Mouse (Mus musculus) liver, embryonic 11.5 days (tissue): ENCODE results near the gene Slc25a53. TPM values are rescaled to one million over a fixed set of nuclear protein-coding genes. Genes with fewer than 3 reads are reported as not detected.

Experiments used
- ATAC-seq: fragments of 200-750 bp; cut with Nextera tagmentation; replicated peaks from 2 replicates; pipeline ENCODE4 v1.8.0; 2017; ENCODE audit warnings: moderate number of reproducible peaks, mild to moderate bottlenecking, moderate TSS enrichment, moderate library complexity; ENCODE audit not compliant: low FRiP score
- DNase-seq: peaks from one replicate; pipeline ENCODE4 v3.0.0-alpha.2; 2017; ENCODE audit warnings: low spot score
- H3K27ac ChIP-seq: fragments of 300-500 bp; sonication (generic); 2 replicates; pipeline ENCODE4 v1.5.1; 2014; ENCODE audit warnings: mild to moderate bottlenecking, low read depth, low read length, control low read depth
- H3K27me3 ChIP-seq: fragments of 300-500 bp; sonication (generic); replicated peaks from 2 replicates; pipeline ENCODE4 v1.6.1; 2014; ENCODE audit warnings: low read length, mixed read lengths; ENCODE audit not compliant: control insufficient read depth, insufficient read depth
- H3K36me3 ChIP-seq: fragments of 300-500 bp; sonication (generic); 2 replicates; pipeline ENCODE4 v1.6.1; 2014; ENCODE audit warnings: mild to moderate bottlenecking, low read length, moderate library complexity, mixed read lengths; ENCODE audit not compliant: control insufficient read depth, insufficient read depth
- H3K4me1 ChIP-seq: fragments of 300-500 bp; sonication (generic); replicated peaks from 2 replicates; pipeline ENCODE4 v1.6.1; 2014; ENCODE audit warnings: low read length, mixed read lengths; ENCODE audit not compliant: control insufficient read depth, insufficient read depth
- H3K4me2 ChIP-seq: fragments of 300-500 bp; sonication (generic); 2 replicates; pipeline ENCODE4 v1.6.1; 2014; ENCODE audit warnings: mild to moderate bottlenecking, control low read depth, moderate library complexity
- H3K4me3 ChIP-seq: fragments of 300-500 bp; sonication (generic); 2 replicates; pipeline ENCODE4 v1.5.1; 2014; ENCODE audit warnings: low read depth, low read length, control low read depth
- H3K9ac ChIP-seq: fragments of 300-500 bp; sonication (generic); 2 replicates; pipeline ENCODE4 v1.6.1; 2014; ENCODE audit warnings: low read depth, low read length, control low read depth
- H3K9me3 ChIP-seq: fragments of 300-500 bp; sonication (generic); 2 replicates; pipeline ENCODE4 v1.6.1; 2016; ENCODE audit warnings: low read length, inconsistent platforms, mixed read lengths; ENCODE audit not compliant: control insufficient read depth
- WGBS: fragments of 180-500 bp; shearing (Covaris S2); extraction: QIAGEN DNeasy Blood & Tissue Kit; methylation state at CpG from one replicate; pipeline ENCODE4 v1.1.7; 2014; 5-methylcytosine and 5-hydroxymethylcytosine counted together
- polyA plus RNA-seq: library from polyadenylated mRNA; unstranded; fragments of >200 nt; fragmentation: Nextera tagmentation; extraction: Ambion mirVana; gene quantifications from 2 replicates; pipeline ENCODE4 v1.2.1, GENCODE M21; 2014

The Slc25a53 gene
- polyA plus RNA-seq: 3.7 and 5.0 TPM in 2 replicates

GRCm38 (mm10) chrX:137038000-137038483 is at the start of gene Slc25a53:
Slc25a53 (minus strand) TSS chrX:137038302.
- H3K4me2 ChIP-seq: peak within 1 kb of the TSS; percentile 63
- peak within 1 kb of the TSS; percentile 58; the same call in 1 of the 2 replicates for H3K27ac ChIP-seq
- WGBS: 24% methylated on average over 31 of the region's 31 CpGs
- H3K9me3 ChIP-seq: no peaks in the 10 kb centered on the region
- peak; percentile 92 for ATAC-seq
- H3K9ac ChIP-seq: peak within 1 kb of the TSS; percentile 62
- no peaks in the 10 kb centered on the region for H3K27me3 ChIP-seq
- DNase-seq: peak; percentile 83
- no peaks in the 10 kb centered on the region for H3K36me3 ChIP-seq
- H3K4me1 ChIP-seq: no peaks in the 10 kb centered on the region
- H3K4me3 ChIP-seq: peak within 1 kb of the TSS; percentile 58

- no peak overlapping the region for H3K27ac ChIP-seq
- H3K4me2 ChIP-seq: no peak overlapping the region
- H3K9ac ChIP-seq: no peak overlapping the region
- no peaks in the 10 kb centered on the region for H3K27me3 ChIP-seq
- WGBS: 90% methylated on average over 9 of the region's 9 CpGs
- H3K36me3 ChIP-seq: no peaks in the 10 kb centered on the region
- no peak for DNase-seq
- ATAC-seq: no peak
- H3K4me1 ChIP-seq: no peaks in the 10 kb centered on the region
- H3K4me3 ChIP-seq: no peak overlapping the region
- no peaks in the 10 kb centered on the region for H3K9me3 ChIP-seq
These were observed 25.1 kb upstream of the Slc25a53 start for GRCm38 (mm10) chrX:137063202-137063601.

GRCm38 (mm10) chrX:137049425-137050225 is 11.5 kb upstream of the Slc25a53 start, which contains the start of gene Fam199x:
Fam199x (plus strand) TSS chrX:137049594.
- DNase-seq: peak; percentile 63
- Histone ChIP-seq H3K9me3 (no peaks in the 10 kb centered on the region), H3K36me3 (no peaks in the 10 kb centered on the region), H3K4me3 (peak within 1 kb of the TSS; percentile 65), H3K27ac (no peak within 1 kb of the TSS), H3K9ac (peak within 1 kb of the TSS; percentile 64), H3K4me2 (peak within 1 kb of the TSS; percentile 64), H3K4me1 (no peaks in the 10 kb centered on the region), H3K27me3 (peaks cover 8% of the 10 kb centered on the region; the same call in 1 of the 2 replicates)
- ATAC-seq: peak; percentile 95
- WGBS: 12% methylated on average over 51 of the region's 62 CpGs

- WGBS: 19% methylated on average over 9 of the region's 11 CpGs
- peak; percentile 54 for ATAC-seq
- peak overlapping the region; percentile 64 for H3K9ac ChIP-seq
These were observed 10.9 kb upstream of the Slc25a53 start for GRCm38 (mm10) chrX:137049060-137049424.

GRCm38 (mm10) chrX:137038502-137038901 is 400 bp upstream of the Slc25a53 start:
- peak; percentile 14; the same call in 1 of the 2 replicates for ATAC-seq
- DNase-seq: no peak
- no peaks in the 10 kb centered on the region for H3K27me3 ChIP-seq
- H3K9me3 ChIP-seq: no peaks in the 10 kb centered on the region
- H3K36me3 ChIP-seq: no peaks in the 10 kb centered on the region
- no peaks in the 10 kb centered on the region for H3K4me1 ChIP-seq
- peak overlapping the region; percentile 58 for H3K4me2 ChIP-seq
- H3K4me3 ChIP-seq: peak overlapping the region; percentile 58
- 40% methylated on average over 7 of the region's 7 CpGs for WGBS
- H3K27ac ChIP-seq: no peak overlapping the region
- H3K9ac ChIP-seq: peak overlapping the region; percentile 25; the same call in 1 of the 2 replicates

More at GRCm38 (mm10) chrX:137049060-137049424, 10.9 kb upstream of the Slc25a53 start:
- Histone ChIP-seq H3K27ac (no peak overlapping the region), H3K27me3 (peaks cover 8% of the 10 kb centered on the region; the same call in 1 of the 2 replicates), H3K4me2 (peak overlapping the region; percentile 64), H3K36me3 (no peaks in the 10 kb centered on the region), H3K9me3 (no peaks in the 10 kb centered on the region), H3K4me3 (peak overlapping the region; percentile 65), H3K4me1 (no peaks in the 10 kb centered on the region)
- DNase-seq: no peak

GRCm38 (mm10) chrX:137037470-137037999 is 567 bp downstream of the Slc25a53 start:
- ATAC-seq (no peak; the same call in 1 of the 2 replicates), DNase-seq (no peak)
- H3K4me1 ChIP-seq: no peaks in the 10 kb centered on the region
- peak overlapping the region; percentile 58 for H3K4me3 ChIP-seq
- H3K9ac ChIP-seq: peak overlapping the region; percentile 62
- no peaks in the 10 kb centered on the region for H3K36me3 ChIP-seq
- H3K27me3 ChIP-seq: no peaks in the 10 kb centered on the region
- 16% methylated on average over 12 of the region's 12 CpGs for WGBS
- peak overlapping the region; percentile 63 for H3K4me2 ChIP-seq
- H3K27ac ChIP-seq: no peak overlapping the region
- no peaks in the 10 kb centered on the region for H3K9me3 ChIP-seq

- Histone ChIP-seq H3K9me3 (no peaks in the 10 kb centered on the region), H3K27me3 (no peaks in the 10 kb centered on the region), H3K4me3 (no peak overlapping the region), H3K9ac (no peak overlapping the region), H3K36me3 (no peaks in the 10 kb centered on the region), H3K4me1 (no peaks in the 10 kb centered on the region), H3K4me2 (no peak overlapping the region), H3K27ac (no peak overlapping the region)
- WGBS: 71% methylated on average over 4 of the region's 4 CpGs
- DNase-seq: no peak
- no peak for ATAC-seq
These were observed 3.8 kb downstream of the Slc25a53 start for GRCm38 (mm10) chrX:137034322-137034721.

GRCm38 (mm10) chrX:137031726-137032125 is 6.4 kb downstream of the Slc25a53 start:
- WGBS: 78% methylated on average over 5 of the region's 5 CpGs
- Histone ChIP-seq H3K27me3 (no peaks in the 10 kb centered on the region), H3K27ac (no peak overlapping the region), H3K4me2 (no peak overlapping the region), H3K4me1 (no peaks in the 10 kb centered on the region), H3K36me3 (no peaks in the 10 kb centered on the region), H3K9me3 (no peaks in the 10 kb centered on the region), H3K9ac (no peak overlapping the region), H3K4me3 (no peak overlapping the region)
- DNase-seq (no peak), ATAC-seq (no peak)
